13 mouse cellular contexts compared by ENCODE assay signal in genomic region chr11:6497311-6497948, GRCm38 (mm10). TPM values are rescaled to one million over a fixed set of nuclear protein-coding genes. Genes with fewer than 3 reads are reported as not detected.
DNase-seq lines count a peak whose midpoint lies in the region; ATAC-seq and TF ChIP-seq lines count a peak whose summit lies in the region.
"Had no signal": no experiment of that assay in that cellular context is flagged by ENCODE, and none has a peak within 500 bp of the region (broad histone marks: within the 10 kb centered on the region; RNA-seq: fewer than 3 reads in every experiment).

No protein-coding gene starts in this region.

- H3K4me1 ChIP-seq in bone marrow, adult 2 months (ENCODE audit: control insufficient read depth, insufficient read depth, low read length), result no peaks in the 10 kb centered on the region; the same call in 1 of the 2 replicates
- H3K4me1 ChIP-seq in kidney, embryonic 15.5 days, result no peaks in the 10 kb centered on the region
- H3K4me1 ChIP-seq in midbrain, embryonic 13.5 days (replicated peaks), result no peaks in the 10 kb centered on the region
- H3K4me1 ChIP-seq: embryonic facial prominence, embryonic 15.5 days; liver, embryonic 12.5 days; neural tube, embryonic 15.5 days had no signal

- ATAC-seq in common myeloid progenitor, adult 5-6 weeks (replicated peaks; ENCODE audit: low read depth, poor library complexity, severe bottlenecking), result peak; percentile 99
- ATAC-seq in kidney, embryonic 15.5 days (replicated peaks; ENCODE audit: low FRiP score), result no peak
- ATAC-seq in midbrain, embryonic 13.5 days, result no peak
- ATAC-seq: liver, embryonic 12.5 days had no signal

- no peak overlapping the region for H3K9ac ChIP-seq in kidney, embryonic 15.5 days
- no peak overlapping the region for H3K9ac ChIP-seq in midbrain, embryonic 13.5 days (replicated peaks)
- H3K9ac ChIP-seq: embryonic facial prominence, embryonic 15.5 days; liver, embryonic 12.5 days; neural tube, embryonic 15.5 days had no signal

- H3K36me3 ChIP-seq in kidney, embryonic 15.5 days, result no peaks in the 10 kb centered on the region
- H3K36me3 ChIP-seq in midbrain, embryonic 13.5 days, result no peaks in the 10 kb centered on the region
- H3K36me3 ChIP-seq: embryonic facial prominence, embryonic 15.5 days; liver, embryonic 12.5 days; neural tube, embryonic 15.5 days had no signal

- no peak overlapping the region for H3K27ac ChIP-seq in layer of hippocampus, adult 2 months
- no peak overlapping the region for H3K27ac ChIP-seq in bone marrow, adult 2 months (ENCODE audit: control insufficient read depth, insufficient read depth, low read depth, low read length, poor library complexity)
- H3K27ac ChIP-seq in kidney, embryonic 15.5 days, result no peak overlapping the region
- H3K27ac ChIP-seq in midbrain, embryonic 13.5 days, result no peak overlapping the region
- H3K27ac ChIP-seq: embryonic facial prominence, embryonic 15.5 days; liver, embryonic 12.5 days; neural tube, embryonic 15.5 days had no signal

- TF ChIP-seq CTCF in layer of hippocampus, adult 2 months (conservative IDR thresholded peaks at IDR 0.05), result peak; percentile 39
- TF ChIP-seq CTCF in bone marrow, adult 2 months (IDR thresholded peaks at IDR 0.05; ENCODE audit: control insufficient read depth, insufficient read depth, low read length), result no peak

- H3K27me3 ChIP-seq in kidney, embryonic 15.5 days, result no peaks in the 10 kb centered on the region
- no peaks in the 10 kb centered on the region for H3K27me3 ChIP-seq in midbrain, embryonic 13.5 days
- H3K27me3 ChIP-seq: embryonic facial prominence, embryonic 15.5 days; liver, embryonic 12.5 days; neural tube, embryonic 15.5 days had no signal

- TF ChIP-seq POLR2A in bone marrow, adult 2 months (IDR thresholded peaks at IDR 0.05; ENCODE audit: borderline replicate concordance, control insufficient read depth, low read depth, low read length), result no peak

- 36% methylated on average over 12 of the region's 12 CpGs for WGBS in bone marrow, adult 2 months
- WGBS in kidney, embryonic 15.5 days, result 84% methylated on average over 12 of the region's 12 CpGs
- WGBS in midbrain, embryonic 13.5 days, result 85% methylated on average over 12 of the region's 12 CpGs

- no peak for DNase-seq in layer of hippocampus, adult 2 months (ENCODE audit: low spot score in 2 of 2)
- DNase-seq in layer of hippocampus, postnatal 10 days (ENCODE audit: low spot score in 2 of 2), result no peak
- DNase-seq in skeletal muscle tissue, adult 2 months (ENCODE audit: low read depth, low spot score), result peak; percentile 28
- no peak for DNase-seq in neural tube, embryonic 10.5 days (ENCODE audit: extremely low spot score, low spot score)
- DNase-seq: heart, postnatal 10 days; kidney, adult 8-10 months had no signal

- H3K4me2 ChIP-seq in kidney, embryonic 15.5 days, result no peak overlapping the region
- H3K4me2 ChIP-seq in midbrain, embryonic 13.5 days (replicated peaks), result no peak overlapping the region
- H3K4me2 ChIP-seq: embryonic facial prominence, embryonic 15.5 days; liver, embryonic 12.5 days; neural tube, embryonic 15.5 days had no signal

- no peaks in the 10 kb centered on the region for H3K9me3 ChIP-seq in kidney, embryonic 15.5 days (replicated peaks)
- no peaks in the 10 kb centered on the region for H3K9me3 ChIP-seq in midbrain, embryonic 13.5 days
- H3K9me3 ChIP-seq: embryonic facial prominence, embryonic 15.5 days; liver, embryonic 12.5 days; neural tube, embryonic 15.5 days had no signal

- H3K4me3 ChIP-seq in layer of hippocampus, adult 2 months, result no peak overlapping the region
- H3K4me3 ChIP-seq in bone marrow, adult 2 months (replicated peaks; ENCODE audit: control insufficient read depth, low read depth, low read length), result peak overlapping the region; percentile 46
- H3K4me3 ChIP-seq in kidney, embryonic 15.5 days (replicated peaks), result no peak overlapping the region
- H3K4me3 ChIP-seq in midbrain, embryonic 13.5 days (replicated peaks), result no peak overlapping the region
- H3K4me3 ChIP-seq: embryonic facial prominence, embryonic 15.5 days; liver, embryonic 12.5 days; neural tube, embryonic 15.5 days had no signal

RNA-seq across cellular contexts. Expression of gene Purb, which starts 21.7 kb away (rescaled TPM):
- 100 to 1,000 TPM; 234 to 240 TPM for total RNA-seq in layer of hippocampus, adult 2 months (2021)
- 100 to 1,000 TPM; 249 to 250 TPM for total RNA-seq in layer of hippocampus, postnatal 10 days (2021)
- 14.7 and 18.0 TPM in 2 replicates for polyA plus RNA-seq in bone marrow, adult 2 months (2011; ENCODE audit: insufficient read depth, insufficient read length, low replicate concordance, missing spikeins)
- 65.8 and 78.7 TPM in 2 replicates for total RNA-seq in common myeloid progenitor, adult 5-6 weeks (2017)
- 29.2 and 29.6 TPM in 2 replicates for polyA plus RNA-seq in kidney, embryonic 15.5 days (2015; fragmentation: Nextera tagmentation; extraction: Ambion mirVana)
- 12.7 and 13.9 TPM in 2 replicates for polyA plus RNA-seq in midbrain, embryonic 13.5 days (2015; fragmentation: Nextera tagmentation; extraction: Ambion mirVana)

RNA-seq across cellular contexts. Expression of gene Myo1g, which starts 23.3 kb away (rescaled TPM):
- under 1 TPM; 0.59 to 0.91 TPM for total RNA-seq in layer of hippocampus, adult 2 months (2021)
- total RNA-seq in layer of hippocampus, postnatal 10 days (2021), result under 1 TPM; 0.25 to 0.49 TPM
- 37.2 and 95.8 TPM in 2 replicates for polyA plus RNA-seq in bone marrow, adult 2 months (2011; ENCODE audit: insufficient read depth, insufficient read length, low replicate concordance, missing spikeins)
- 27.1 and 38.1 TPM in 2 replicates for total RNA-seq in common myeloid progenitor, adult 5-6 weeks (2017)
- 1.0 and 1.4 TPM in 2 replicates for polyA plus RNA-seq in kidney, embryonic 15.5 days (2015; fragmentation: Nextera tagmentation; extraction: Ambion mirVana)
- 0.27 and 0.32 TPM in 2 replicates for polyA plus RNA-seq in midbrain, embryonic 13.5 days (2015; fragmentation: Nextera tagmentation; extraction: Ambion mirVana)

RNA-seq across cellular contexts. Expression of gene Ccm2, which starts 49.3 kb away (rescaled TPM):
- total RNA-seq in layer of hippocampus, adult 2 months (2021), result 10 to 100 TPM; 50.2 to 55.8 TPM
- total RNA-seq in layer of hippocampus, postnatal 10 days (2021), result 10 to 100 TPM; 52.4 to 57.9 TPM
- polyA plus RNA-seq in bone marrow, adult 2 months (2011; ENCODE audit: insufficient read depth, insufficient read length, low replicate concordance, missing spikeins), result 37.1 and 52.3 TPM in 2 replicates
- 36.7 and 39.4 TPM in 2 replicates for total RNA-seq in common myeloid progenitor, adult 5-6 weeks (2017)
- 79.0 and 89.6 TPM in 2 replicates for polyA plus RNA-seq in kidney, embryonic 15.5 days (2015; fragmentation: Nextera tagmentation; extraction: Ambion mirVana)
- polyA plus RNA-seq in midbrain, embryonic 13.5 days (2015; fragmentation: Nextera tagmentation; extraction: Ambion mirVana), result 82.4 and 87.8 TPM in 2 replicates

RNA-seq across cellular contexts. Expression of gene H2afv, which starts 53.2 kb away (rescaled TPM):
- total RNA-seq in layer of hippocampus, adult 2 months (2021), result 10 to 100 TPM; 43.6 to 47.3 TPM
- 10 to 100 TPM; 48.5 to 53.6 TPM for total RNA-seq in layer of hippocampus, postnatal 10 days (2021)
- polyA plus RNA-seq in bone marrow, adult 2 months (2011; ENCODE audit: insufficient read depth, insufficient read length, low replicate concordance, missing spikeins), result 139 and 217 TPM in 2 replicates
- total RNA-seq in common myeloid progenitor, adult 5-6 weeks (2017), result 88.8 and 129 TPM in 2 replicates
- 552 and 602 TPM in 2 replicates for polyA plus RNA-seq in kidney, embryonic 15.5 days (2015; fragmentation: Nextera tagmentation; extraction: Ambion mirVana)
- polyA plus RNA-seq in midbrain, embryonic 13.5 days (2015; fragmentation: Nextera tagmentation; extraction: Ambion mirVana), result 605 and 617 TPM in 2 replicates

Comparison
In these comparisons a context has a peak if more than half of its experiments do, and no peak if none do; other contexts are left out.
1. RNA of gene Myo1g, which starts 23.3 kb away (total RNA-seq): 27.1 to 38.1 TPM in common myeloid progenitor, adult 5-6 weeks; 0.59 to 0.91 TPM in layer of hippocampus, adult 2 months and 0.25 to 0.49 TPM in layer of hippocampus, postnatal 10 days; every median in the first group is over 10 times any median in the second.